Mouse (Mus musculus): ENCODE data around the gene Olfr926. TPM values are rescaled to one million over a fixed set of nuclear protein-coding genes. Genes with fewer than 3 reads are reported as not detected.

Olfr926 gene
- not detected in 2 replicates for polyA plus RNA-seq (2015; fragmentation: Nextera tagmentation; extraction: Ambion mirVana)

DNA sequence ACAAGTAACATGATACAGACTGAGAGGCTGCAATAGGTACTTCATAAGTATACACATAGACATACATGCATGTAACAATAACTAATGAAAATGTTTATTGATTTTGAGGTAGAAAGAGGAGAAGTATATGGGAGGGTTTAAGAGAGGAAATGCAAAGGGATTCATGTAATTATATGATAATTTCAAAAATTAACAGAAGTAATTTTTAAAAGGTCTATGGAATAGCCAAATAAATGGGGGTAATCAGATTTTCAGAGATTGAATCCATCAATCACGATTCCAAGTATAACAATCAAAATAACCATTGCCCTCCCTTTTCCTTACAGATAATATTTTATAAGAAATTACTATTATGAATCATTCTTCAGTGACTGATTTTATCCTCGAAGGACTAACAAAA lies at the start of gene Olfr926:
Gene Olfr926, plus strand, starts transcription at position 301 of the 400 bp plus-strand sequence.

DNA sequence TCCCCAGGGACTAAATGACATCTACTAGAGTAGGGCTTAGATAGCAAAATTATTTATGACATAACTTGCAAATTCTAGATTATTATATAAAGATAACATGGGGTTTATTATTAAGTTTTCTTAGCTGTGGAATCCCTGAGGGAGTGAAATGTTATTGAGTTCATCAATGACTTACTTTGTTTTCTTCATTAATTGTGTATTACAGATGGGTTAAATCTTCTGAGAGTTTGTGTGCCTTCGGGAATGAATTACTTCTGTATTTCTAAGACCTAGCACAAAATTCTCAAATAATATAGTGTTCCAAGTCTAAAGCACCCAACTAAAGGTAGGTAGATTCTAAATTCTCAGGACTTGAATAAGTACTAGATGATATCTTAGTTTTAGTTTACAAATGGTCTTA lies 32.8 kb upstream of the Olfr926 start, which contains the start of gene Olfr924:
Gene Olfr924, plus strand, starts transcription at position 301 of the 400 bp plus-strand sequence.

DNA sequence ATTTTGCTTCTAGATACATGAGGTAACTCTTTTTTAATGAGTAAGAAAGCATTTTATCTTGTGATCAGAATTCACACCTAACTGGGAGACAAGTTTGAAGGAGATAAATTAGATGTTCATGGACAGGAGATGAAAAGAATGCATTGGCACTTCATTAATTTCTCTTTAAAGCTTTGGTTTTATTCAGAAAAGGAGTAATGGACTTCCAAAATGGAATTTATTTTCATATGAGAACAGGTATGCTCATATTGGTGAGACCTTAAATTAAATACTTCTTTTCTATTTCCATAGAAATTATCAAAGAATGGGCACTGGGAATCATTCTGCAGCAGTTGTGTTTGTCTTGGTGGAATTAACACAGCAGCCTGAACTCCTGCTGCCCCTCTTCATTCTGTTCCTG lies 22.2 kb upstream of the Olfr926 start, which contains the start of gene Olfr26:
Gene Olfr26, plus strand, starts transcription at position 301 of the 400 bp plus-strand sequence.

Other genes with a start within 250 kb of the Olfr926 start
- not detected in 2 replicates for gene Olfr916, start 217.3 kb upstream of the Olfr926 start, polyA plus RNA-seq (2015; fragmentation: Nextera tagmentation; extraction: Ambion mirVana)
- gene Olfr917, start 211.3 kb upstream of the Olfr926 start, polyA plus RNA-seq (2015; fragmentation: Nextera tagmentation; extraction: Ambion mirVana), result not detected in 2 replicates
- gene Olfr918, start 202.5 kb upstream of the Olfr926 start, polyA plus RNA-seq (2015; fragmentation: Nextera tagmentation; extraction: Ambion mirVana), result not detected in 2 replicates
- gene Olfr919, start 173.5 kb upstream of the Olfr926 start, polyA plus RNA-seq (2015; fragmentation: Nextera tagmentation; extraction: Ambion mirVana), result not detected in 2 replicates
- 27.9 and 38.3 TPM in 2 replicates for gene Vwa5a, start 158.9 kb upstream of the Olfr926 start, polyA plus RNA-seq (2015; fragmentation: Nextera tagmentation; extraction: Ambion mirVana)
- 0.13 and 0.35 TPM in 2 replicates for gene Olfr920, start 124.8 kb upstream of the Olfr926 start, polyA plus RNA-seq (2015; fragmentation: Nextera tagmentation; extraction: Ambion mirVana)
- gene Olfr921, start 104.1 kb upstream of the Olfr926 start, polyA plus RNA-seq (2015; fragmentation: Nextera tagmentation; extraction: Ambion mirVana), result not detected in 2 replicates
- gene Olfr922, start 62.5 kb upstream of the Olfr926 start, polyA plus RNA-seq (2015; fragmentation: Nextera tagmentation; extraction: Ambion mirVana), result not detected in 2 replicates
- gene Olfr923, start 50.6 kb upstream of the Olfr926 start, polyA plus RNA-seq (2015; fragmentation: Nextera tagmentation; extraction: Ambion mirVana), result not detected in 2 replicates
- gene Olfr924, start 32.7 kb upstream of the Olfr926 start, polyA plus RNA-seq (2015; fragmentation: Nextera tagmentation; extraction: Ambion mirVana), result not detected in 2 replicates
- not detected in 2 replicates for gene Olfr26, start 22.1 kb upstream of the Olfr926 start, polyA plus RNA-seq (2015; fragmentation: Nextera tagmentation; extraction: Ambion mirVana)
- gene Olfr930, start 52.7 kb downstream of the Olfr926 start, polyA plus RNA-seq (2015; fragmentation: Nextera tagmentation; extraction: Ambion mirVana), result not detected in 2 replicates
- gene Olfr933, start 95.2 kb downstream of the Olfr926 start, polyA plus RNA-seq (2015; fragmentation: Nextera tagmentation; extraction: Ambion mirVana), result not detected in 2 replicates
- gene Olfr934, start 111.2 kb downstream of the Olfr926 start, polyA plus RNA-seq (2015; fragmentation: Nextera tagmentation; extraction: Ambion mirVana), result not detected in 2 replicates
- not detected in 2 replicates for gene Olfr935, start 122.6 kb downstream of the Olfr926 start, polyA plus RNA-seq (2015; fragmentation: Nextera tagmentation; extraction: Ambion mirVana)
- gene Olfr146, start 146.3 kb downstream of the Olfr926 start, polyA plus RNA-seq (2015; fragmentation: Nextera tagmentation; extraction: Ambion mirVana), result not detected in 2 replicates
- not detected in 2 replicates for gene Olfr937, start 187.8 kb downstream of the Olfr926 start, polyA plus RNA-seq (2015; fragmentation: Nextera tagmentation; extraction: Ambion mirVana)
- not detected in 2 replicates for gene Olfr938, start 201.8 kb downstream of the Olfr926 start, polyA plus RNA-seq (2015; fragmentation: Nextera tagmentation; extraction: Ambion mirVana)